Mouse (Mus musculus): ENCODE measurements around the gene Mucl1.
A peak's percentile ranks its signal among the peaks of the same experiment; 100 is the strongest.
"Not testable (repeated sequence)": the region's sequence is repeated elsewhere in the genome, so short reads cannot be mapped to it uniquely, and the experiment has no call there.

Mucl1 gene

GRCm38 (mm10) chr15:103755369-103755768 is at the start of gene Mucl1:
Gene Mucl1, minus strand, starts transcription at chr15:103755469.
- DNase-seq (ENCODE audit: low read depth) = no peak

DNA sequence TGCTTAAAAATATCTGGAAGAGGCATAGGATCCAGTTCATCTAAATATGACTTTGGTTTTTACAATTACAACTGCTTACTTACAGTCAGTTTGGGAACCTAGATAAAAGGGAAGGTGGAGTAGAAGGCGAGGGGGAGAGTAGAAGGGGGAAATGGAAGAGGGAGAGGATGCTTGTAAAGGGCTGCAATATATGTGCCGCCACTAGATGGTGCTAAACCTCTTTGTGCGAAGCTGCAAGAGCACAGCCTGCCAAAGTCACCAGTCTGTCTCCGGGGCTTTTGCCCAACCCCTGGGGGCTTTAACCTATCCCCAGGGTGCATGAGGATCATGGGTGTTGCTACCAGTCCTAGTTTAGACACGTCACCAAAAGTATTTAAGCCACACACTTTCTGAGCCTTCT is 11.6 kb upstream of the Mucl1 start:
- DNase-seq (ENCODE audit: low read depth) = peak; percentile 72

- not testable (repeated sequence) for DNase-seq (ENCODE audit: low read depth)
These were observed 38.4 kb downstream of the Mucl1 start for GRCm38 (mm10) chr15:103716861-103717260.
